Mouse (Mus musculus) midbrain, embryonic 11.5 days (tissue): ENCODE measurements around the gene Gm9844. TPM values are rescaled to one million over a fixed set of nuclear protein-coding genes. Genes with fewer than 3 reads are reported as not detected.

ENCODE experiments used
- polyA plus RNA-seq: library from polyadenylated mRNA; unstranded; fragments of >200 nt; fragmentation: Nextera tagmentation; extraction: Ambion mirVana; gene quantifications from 2 replicates; pipeline ENCODE4 v1.2.1, GENCODE M21; 2014

Gm9844 gene
- polyA plus RNA-seq, 1 experiment from 2014 or later: 20.6 TPM

Other genes starting within 250 kb of the Gm9844 start
- 0.76 and 0.83 TPM in 2 replicates for gene Lypd3, start 225.7 kb upstream of the Gm9844 start, polyA plus RNA-seq
- not detected in 2 replicates for gene Tex101, start 185.5 kb upstream of the Gm9844 start, polyA plus RNA-seq
- not detected in 2 replicates for gene BC049730, start 153.0 kb upstream of the Gm9844 start, polyA plus RNA-seq
- gene Gm4763, start 135.3 kb upstream of the Gm9844 start, polyA plus RNA-seq: not detected in 2 replicates
- gene Cd177, start 101.9 kb upstream of the Gm9844 start, polyA plus RNA-seq: not detected in 2 replicates
- not detected in 2 replicates for gene Ceacam10, start 85.0 kb upstream of the Gm9844 start, polyA plus RNA-seq
- gene Lypd4, start 7.7 kb downstream of the Gm9844 start, polyA plus RNA-seq: not detected in 2 replicates
- gene Dmrtc2, start 7.8 kb downstream of the Gm9844 start, polyA plus RNA-seq: not detected in 2 replicates
- gene Rps19, start 22.2 kb downstream of the Gm9844 start, polyA plus RNA-seq: 1,753 and 1,929 TPM in 2 replicates
- 0.12 and 0.14 TPM in 2 replicates for gene Cd79a, start 35.2 kb downstream of the Gm9844 start, polyA plus RNA-seq
- 37.7 and 38.1 TPM in 2 replicates for gene Arhgef1, start 40.7 kb downstream of the Gm9844 start, polyA plus RNA-seq
- 2.0 and 2.2 TPM in 2 replicates for gene Gm4881, start 82.3 kb downstream of the Gm9844 start, polyA plus RNA-seq
- 108 and 110 TPM in 2 replicates for gene Rabac1, start 110.5 kb downstream of the Gm9844 start, polyA plus RNA-seq
- gene Atp1a3, start 143.7 kb downstream of the Gm9844 start, polyA plus RNA-seq: 34.4 and 36.0 TPM in 2 replicates
- gene Grik5, start 210.1 kb downstream of the Gm9844 start, polyA plus RNA-seq: 8.7 and 9.3 TPM in 2 replicates
- 20.3 and 22.9 TPM in 2 replicates for gene Zfp574, start 210.4 kb downstream of the Gm9844 start, polyA plus RNA-seq